Mouse (Mus musculus) neural tube, embryonic 14.5 days (tissue): ENCODE measurements around the gene Galnt17. TPM values are rescaled to one million over a fixed set of nuclear protein-coding genes. Genes with fewer than 3 reads are reported as not detected.

Experiments used
- ATAC-seq: fragments of 200-750 bp; cut with Nextera tagmentation; 2 replicates; pipeline ENCODE4 v1.8.0; 2017; ENCODE audit warnings: low read depth, mild to moderate bottlenecking, moderate TSS enrichment, moderate library complexity
- H3K27ac ChIP-seq: fragments of 300-500 bp; sonication (generic); 2 replicates; pipeline ENCODE4 v1.5.1; 2014; ENCODE audit warnings: low read depth, mild to moderate bottlenecking, control low read depth, low read length, moderate library complexity, mixed read lengths
- H3K27me3 ChIP-seq: fragments of 300-500 bp; sonication (generic); 2 replicates; pipeline ENCODE4 v1.6.1; 2014; ENCODE audit warnings: low read length; ENCODE audit not compliant: control insufficient read depth, insufficient read depth
- H3K36me3 ChIP-seq: fragments of 300-500 bp; sonication (generic); 2 replicates; pipeline ENCODE4 v1.6.1; 2014; ENCODE audit warnings: low read length, mixed read lengths; ENCODE audit not compliant: control insufficient read depth, insufficient read depth
- H3K4me1 ChIP-seq: fragments of 300-500 bp; sonication (generic); 2 replicates; pipeline ENCODE4 v1.6.1; 2014; ENCODE audit warnings: low read length; ENCODE audit not compliant: control insufficient read depth, insufficient read depth
- H3K4me2 ChIP-seq: fragments of 300-500 bp; sonication (generic); 2 replicates; pipeline ENCODE4 v1.6.1; 2014; ENCODE audit warnings: mild to moderate bottlenecking, low read depth, low read length, control low read depth
- H3K4me3 ChIP-seq: fragments of 300-500 bp; sonication (generic); 2 replicates; pipeline ENCODE4 v1.5.1; 2014; ENCODE audit warnings: low read depth, low read length, control low read depth, mixed read lengths
- H3K9ac ChIP-seq: fragments of 300-500 bp; sonication (generic); replicated peaks from 2 replicates; pipeline ENCODE4 v1.6.1; 2014; ENCODE audit warnings: low read depth, mild to moderate bottlenecking, control low read depth, low read length, mixed read lengths
- H3K9me3 ChIP-seq: fragments of 300-500 bp; sonication (generic); 2 replicates; pipeline ENCODE4 v1.6.1; 2016; ENCODE audit warnings: low read length; ENCODE audit not compliant: control insufficient read depth
- WGBS: fragments of 180-500 bp; shearing (Covaris S2); extraction: QIAGEN DNeasy Blood & Tissue Kit; methylation state at CpG from one replicate; pipeline ENCODE4 v1.1.7; 2014; 5-methylcytosine and 5-hydroxymethylcytosine counted together
- polyA plus RNA-seq: library from polyadenylated mRNA; unstranded; fragments of >200 nt; fragmentation: Nextera tagmentation; extraction: Ambion mirVana; gene quantifications from 2 replicates; pipeline ENCODE4 v1.2.1, GENCODE M21; 2014

The Galnt17 gene
- polyA plus RNA-seq, 1 experiment from 2014 or later = 15.4 TPM

DNA sequence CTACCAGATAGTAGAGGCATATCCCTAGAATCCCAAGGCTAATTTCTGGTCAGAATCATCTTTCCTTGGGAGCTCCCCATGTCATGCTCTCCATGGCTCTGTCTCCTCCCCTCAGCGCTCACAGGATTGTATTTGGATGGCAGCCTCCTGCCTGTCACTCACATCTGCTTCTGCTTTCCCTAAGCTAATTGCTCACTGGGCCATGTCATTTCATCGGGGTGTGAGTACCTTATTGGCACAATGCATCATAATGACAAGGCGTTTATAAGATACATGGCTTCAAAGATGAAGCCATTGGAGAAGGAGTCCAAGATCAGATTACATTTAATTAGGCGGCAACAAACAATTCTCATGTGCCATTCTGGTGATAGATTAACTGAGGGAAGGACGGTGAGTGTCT, 416.6 kb downstream of the Galnt17 start:
- H3K27ac ChIP-seq = no peak overlapping the region
- no peaks in the 10 kb centered on the region for H3K9me3 ChIP-seq
- H3K4me2 ChIP-seq = no peak overlapping the region
- no peak overlapping the region for H3K9ac ChIP-seq
- WGBS = 46% methylated on average over 5 of the region's 5 CpGs
- H3K4me3 ChIP-seq = no peak overlapping the region
- no peaks in the 10 kb centered on the region for H3K36me3 ChIP-seq
- ATAC-seq = no peak
- no peaks in the 10 kb centered on the region for H3K27me3 ChIP-seq
- peaks cover 13% of the 10 kb centered on the region for H3K4me1 ChIP-seq

DNA sequence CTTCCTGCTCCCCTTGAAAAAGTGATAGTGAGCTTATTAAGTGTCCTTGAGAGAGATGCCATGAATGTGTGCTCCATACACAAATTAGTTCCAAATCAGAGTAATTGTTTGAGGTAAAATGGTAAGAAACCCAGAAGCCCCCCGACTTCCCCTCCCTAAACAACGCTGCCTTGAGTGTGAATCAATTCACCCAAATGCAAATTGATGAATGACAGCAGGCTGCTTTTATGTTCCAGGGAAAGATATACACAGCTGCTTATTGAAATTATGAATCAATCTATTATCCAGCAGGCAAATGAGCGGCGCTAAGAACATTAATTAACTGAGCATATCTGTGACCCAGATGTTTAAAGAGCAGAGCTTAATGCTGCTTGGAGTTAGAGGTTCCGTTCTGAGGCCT, 428.0 kb downstream of the Galnt17 start:
- H3K9ac ChIP-seq = no peak overlapping the region
- ATAC-seq = no peak
- H3K27ac ChIP-seq = no peak overlapping the region
- no peaks in the 10 kb centered on the region for H3K4me1 ChIP-seq
- H3K36me3 ChIP-seq = no peaks in the 10 kb centered on the region
- H3K4me3 ChIP-seq = no peak overlapping the region
- 59% methylated on average over 5 of the region's 5 CpGs for WGBS
- H3K9me3 ChIP-seq = no peaks in the 10 kb centered on the region
- no peaks in the 10 kb centered on the region for H3K27me3 ChIP-seq
- H3K4me2 ChIP-seq = no peak overlapping the region

DNA sequence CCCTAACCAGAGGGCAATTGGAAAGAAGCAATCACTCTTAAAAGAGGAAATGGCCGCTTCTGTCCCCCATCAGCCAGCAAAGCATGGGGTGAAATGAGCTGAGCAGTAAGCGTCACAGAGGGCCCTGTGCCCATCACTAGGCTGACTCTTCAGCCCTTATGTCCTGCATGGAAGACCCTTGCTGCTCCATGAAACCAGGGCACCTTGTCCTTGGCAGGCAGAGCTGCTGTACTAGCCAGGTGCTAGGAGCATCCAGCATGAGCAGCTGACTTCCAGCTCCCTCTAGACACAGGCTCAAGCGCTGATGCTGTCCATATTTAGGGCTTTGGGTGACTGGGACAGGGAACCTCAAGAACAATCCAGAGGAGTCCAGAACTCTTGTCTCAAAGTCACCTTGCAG, 432.9 kb downstream of the Galnt17 start:
- H3K27ac ChIP-seq = no peak overlapping the region
- H3K9me3 ChIP-seq = no peaks in the 10 kb centered on the region
- no peak overlapping the region for H3K9ac ChIP-seq
- H3K27me3 ChIP-seq = no peaks in the 10 kb centered on the region
- H3K4me1 ChIP-seq = no peaks in the 10 kb centered on the region
- WGBS = 85% methylated on average over 3 of the region's 3 CpGs
- H3K4me2 ChIP-seq = no peak overlapping the region
- ATAC-seq = no peak
- no peaks in the 10 kb centered on the region for H3K36me3 ChIP-seq
- H3K4me3 ChIP-seq = no peak overlapping the region

DNA sequence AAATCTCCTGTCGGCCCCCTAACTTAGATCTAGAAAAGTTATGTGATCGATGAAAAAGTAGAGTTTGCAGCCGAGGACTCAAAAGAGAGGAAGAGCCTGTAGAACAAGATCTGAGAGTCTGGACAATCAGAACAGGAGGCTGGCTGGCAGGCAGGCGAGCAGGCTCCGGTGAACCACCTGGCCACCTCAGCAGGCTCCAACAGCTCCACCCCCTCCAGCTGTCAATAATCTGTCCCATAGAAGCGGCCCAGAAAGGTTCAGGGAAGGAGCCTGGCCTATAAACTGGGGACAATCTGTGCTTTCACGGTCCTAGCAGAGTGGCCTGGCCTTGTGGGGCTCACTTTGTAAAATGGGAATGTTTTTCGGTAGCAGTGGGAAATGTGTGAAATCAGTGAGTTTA, 437.2 kb downstream of the Galnt17 start:
- ATAC-seq = no peak
- no peak overlapping the region for H3K4me2 ChIP-seq

DNA sequence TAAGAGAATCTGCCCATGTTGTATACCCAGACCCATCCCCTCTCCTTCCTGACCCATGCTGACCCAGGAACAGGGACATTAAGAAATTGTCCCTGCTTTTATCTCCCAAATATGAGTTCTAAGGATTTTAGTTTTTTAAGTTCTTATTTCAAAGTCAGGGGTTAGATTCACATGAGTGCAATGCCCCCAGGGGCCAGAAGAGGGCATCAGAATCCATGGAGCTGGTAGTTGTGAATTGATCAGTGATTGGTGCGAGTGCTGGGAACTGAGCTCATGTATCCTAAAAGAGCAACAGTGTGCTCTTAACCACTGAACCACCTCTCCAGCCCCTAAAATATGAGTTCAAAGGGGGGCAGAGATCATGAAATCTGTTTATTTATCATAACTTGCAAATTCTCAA, 438.4 kb downstream of the Galnt17 start:
- H3K9ac ChIP-seq = no peak overlapping the region
- H3K36me3 ChIP-seq = no peaks in the 10 kb centered on the region
- no peak overlapping the region for H3K4me3 ChIP-seq
- ATAC-seq = no peak
- H3K27ac ChIP-seq = no peak overlapping the region
- no peak overlapping the region for H3K4me2 ChIP-seq
- no peaks in the 10 kb centered on the region for H3K4me1 ChIP-seq
- 89% methylated on average over 1 of the region's 1 CpGs for WGBS
- H3K9me3 ChIP-seq = no peaks in the 10 kb centered on the region
- no peaks in the 10 kb centered on the region for H3K27me3 ChIP-seq

More for the DNA sequence above, 437.2 kb downstream of the Galnt17 start:
- no peaks in the 10 kb centered on the region for H3K27me3 ChIP-seq
- no peak overlapping the region for H3K9ac ChIP-seq
- no peaks in the 10 kb centered on the region for H3K4me1 ChIP-seq
- H3K27ac ChIP-seq = no peak overlapping the region
- no peak overlapping the region for H3K4me3 ChIP-seq
- no peaks in the 10 kb centered on the region for H3K36me3 ChIP-seq
- H3K9me3 ChIP-seq = no peaks in the 10 kb centered on the region
- WGBS = 61% methylated on average over 8 of the region's 8 CpGs

DNA sequence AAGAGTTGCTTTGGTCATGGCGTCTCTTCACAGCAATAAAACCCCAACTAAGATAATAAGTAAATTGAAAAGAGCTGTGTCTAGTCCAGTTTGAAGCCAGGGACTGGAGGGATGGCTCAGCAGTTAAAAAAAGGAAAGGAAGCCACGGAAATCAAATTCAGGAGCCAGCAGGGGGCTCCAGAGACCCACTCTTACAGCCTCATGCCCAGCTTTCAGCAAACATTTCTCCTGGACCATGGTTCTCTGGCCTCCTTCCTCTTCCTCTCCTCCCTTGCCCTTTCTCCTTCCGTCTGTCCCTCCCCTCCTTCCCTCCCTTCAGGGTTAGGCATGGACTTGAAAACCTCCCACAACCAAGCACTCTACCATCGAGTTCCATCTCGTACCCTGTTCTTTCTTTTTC, 446.0 kb downstream of the Galnt17 start:
- Histone ChIP-seq H3K36me3 (no peaks in the 10 kb centered on the region), H3K4me1 (no peaks in the 10 kb centered on the region), H3K4me2 (no peak overlapping the region), H3K9me3 (no peaks in the 10 kb centered on the region), H3K9ac (no peak overlapping the region), H3K4me3 (no peak overlapping the region), H3K27ac (no peak overlapping the region), H3K27me3 (no peaks in the 10 kb centered on the region)
- 71% methylated on average over 5 of the region's 5 CpGs for WGBS
- ATAC-seq = no peak

DNA sequence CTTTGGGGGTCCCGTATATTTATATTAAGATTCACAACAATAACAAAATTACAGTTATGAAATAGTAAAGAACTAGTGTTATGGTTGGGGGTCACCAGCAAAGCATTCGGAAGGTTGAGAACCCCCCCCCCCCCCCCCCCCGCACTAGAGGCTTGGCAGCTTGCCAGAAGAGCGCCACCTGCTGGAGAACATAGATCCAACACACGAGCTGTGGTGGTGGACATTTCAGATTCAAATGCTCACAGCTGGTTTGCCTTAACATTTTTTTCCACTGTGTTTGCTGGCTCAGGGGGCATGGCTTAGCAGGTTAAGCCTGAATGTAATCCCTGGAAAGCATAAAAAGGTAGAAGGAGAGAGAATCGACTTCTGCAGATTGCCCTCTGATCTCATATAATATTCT, 448.6 kb downstream of the Galnt17 start:
- Histone ChIP-seq H3K27me3 (no peaks in the 10 kb centered on the region), H3K4me1 (no peaks in the 10 kb centered on the region), H3K9me3 (no peaks in the 10 kb centered on the region), H3K4me3 (no peak overlapping the region), H3K9ac (no peak overlapping the region), H3K27ac (no peak overlapping the region), H3K36me3 (no peaks in the 10 kb centered on the region), H3K4me2 (no peak overlapping the region)
- 52% methylated on average over 5 of the region's 6 CpGs for WGBS
- no peak for ATAC-seq

DNA sequence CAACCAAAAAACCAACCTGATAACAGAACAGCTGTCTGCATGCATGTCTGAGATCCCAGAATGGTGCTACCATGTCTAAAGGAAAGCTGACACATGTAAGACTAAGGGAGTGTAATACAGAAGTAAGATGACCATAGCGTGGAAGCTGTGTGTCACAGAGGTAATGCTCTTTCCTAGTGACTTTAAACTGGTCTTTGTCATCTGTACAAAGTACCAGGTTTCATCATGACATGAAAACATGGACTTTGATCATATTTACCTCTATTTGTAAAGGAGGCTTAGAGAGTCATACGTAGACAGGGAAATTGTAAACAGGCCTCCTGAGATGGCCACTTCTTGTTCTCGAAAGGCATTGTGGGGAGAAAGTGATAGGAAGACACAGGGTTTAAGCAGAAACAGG, 449.6 kb downstream of the Galnt17 start:
- Histone ChIP-seq H3K9ac (no peak overlapping the region), H3K9me3 (no peaks in the 10 kb centered on the region), H3K36me3 (no peaks in the 10 kb centered on the region), H3K27ac (no peak overlapping the region), H3K4me3 (no peak overlapping the region), H3K4me2 (no peak overlapping the region), H3K27me3 (no peaks in the 10 kb centered on the region), H3K4me1 (no peaks in the 10 kb centered on the region)
- ATAC-seq = no peak
- WGBS = 84% methylated on average over 3 of the region's 3 CpGs

DNA sequence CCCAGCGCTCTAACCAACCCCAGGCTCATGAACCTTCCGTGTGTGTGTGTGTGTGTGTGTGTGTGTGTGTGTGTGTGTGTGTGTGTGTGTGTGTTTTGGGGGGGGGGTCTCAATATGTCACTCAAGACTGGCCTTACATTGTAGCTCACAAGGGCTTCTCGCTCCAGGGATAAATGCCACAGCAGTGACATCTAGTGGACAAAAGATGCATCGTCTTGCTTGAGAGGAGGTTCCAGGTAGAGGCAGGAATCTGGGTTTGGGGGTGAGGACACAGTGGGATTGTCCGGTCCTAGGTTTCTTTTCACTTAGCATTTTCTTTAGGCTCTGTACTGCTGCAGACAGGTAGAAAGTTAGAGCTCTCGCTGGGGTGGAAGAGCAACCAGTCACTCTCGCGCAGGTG, 450.1 kb downstream of the Galnt17 start:
- no peak for ATAC-seq
- H3K36me3 ChIP-seq = no peaks in the 10 kb centered on the region
- no peaks in the 10 kb centered on the region for H3K9me3 ChIP-seq
- no peak overlapping the region for H3K9ac ChIP-seq
- H3K4me2 ChIP-seq = no peak overlapping the region
- no peak overlapping the region for H3K27ac ChIP-seq
- WGBS = 24% methylated on average over 8 of the region's 8 CpGs
- H3K4me3 ChIP-seq = no peak overlapping the region
- no peaks in the 10 kb centered on the region for H3K27me3 ChIP-seq
- H3K4me1 ChIP-seq = no peaks in the 10 kb centered on the region

DNA sequence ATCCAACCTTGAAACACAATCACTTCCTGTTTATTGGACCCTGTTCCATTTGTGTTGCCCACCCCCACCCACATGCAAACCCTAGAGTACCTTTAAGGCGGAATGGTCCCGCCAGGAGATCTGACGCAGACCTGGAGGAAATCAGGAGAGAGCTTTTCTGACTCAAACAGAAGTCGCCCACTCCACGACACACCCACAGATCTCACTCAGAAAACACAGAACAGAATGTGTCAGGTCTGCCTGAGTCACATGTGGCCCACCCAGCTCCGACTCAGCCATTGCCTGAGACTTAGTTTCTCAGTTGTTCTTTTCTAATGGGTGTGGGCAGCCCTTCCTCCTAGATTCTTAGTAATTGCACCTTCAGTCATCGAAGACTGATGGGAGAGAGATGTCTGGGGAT, 453.9 kb downstream of the Galnt17 start:
- H3K9me3 ChIP-seq = no peaks in the 10 kb centered on the region
- no peaks in the 10 kb centered on the region for H3K27me3 ChIP-seq
- peaks cover 3% of the 10 kb centered on the region; the same call in 1 of the 2 replicates for H3K4me1 ChIP-seq
- no peak overlapping the region for H3K27ac ChIP-seq
- no peak overlapping the region for H3K4me3 ChIP-seq
- no peak for ATAC-seq
- WGBS = 90% methylated on average over 7 of the region's 7 CpGs
- H3K36me3 ChIP-seq = no peaks in the 10 kb centered on the region
- H3K4me2 ChIP-seq = no peak overlapping the region
- no peak overlapping the region for H3K9ac ChIP-seq
